Mouse (Mus musculus) telencephalon, adult 2 months (tissue): ENCODE measurements around the gene Cela1.
A peak's percentile ranks its signal among the peaks of the same experiment; 100 is the strongest.

Experiments
- DNase-seq: peaks from one replicate; pipeline ENCODE4 v3.0.0-alpha.2; 2011; ENCODE audit warnings: low read depth, low spot score

The Cela1 gene

DNA sequence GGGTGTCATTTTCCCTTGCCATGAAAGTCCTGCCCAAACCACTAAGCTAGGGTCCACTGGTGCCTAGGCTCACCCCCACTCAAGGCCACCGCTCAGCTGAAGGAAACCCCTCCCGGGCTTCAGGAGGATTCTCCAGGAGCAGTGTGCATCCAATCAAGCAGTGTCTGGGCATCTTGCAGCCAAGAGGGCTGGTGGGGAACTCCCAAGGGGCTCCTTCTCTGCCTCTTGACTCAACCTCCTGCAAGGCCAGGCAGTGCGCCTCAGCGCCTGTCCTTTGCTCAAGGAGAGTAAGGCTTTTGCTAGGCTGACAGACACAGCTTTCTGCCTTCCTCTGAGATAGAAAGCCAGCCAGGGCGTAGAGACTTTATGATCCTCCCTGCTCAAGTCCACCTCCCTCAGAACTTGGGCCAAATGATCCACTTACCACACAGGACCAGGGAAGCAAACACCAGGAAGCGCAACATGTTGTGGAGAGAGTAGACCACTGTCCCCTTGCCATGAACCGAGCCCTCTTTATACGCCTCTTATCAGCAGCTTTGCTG is at the start of gene Cela1:
TSS of gene Cela1 (minus strand) at position 492 of the 542 bp plus-strand sequence.
- DNase-seq = no peak

DNA sequence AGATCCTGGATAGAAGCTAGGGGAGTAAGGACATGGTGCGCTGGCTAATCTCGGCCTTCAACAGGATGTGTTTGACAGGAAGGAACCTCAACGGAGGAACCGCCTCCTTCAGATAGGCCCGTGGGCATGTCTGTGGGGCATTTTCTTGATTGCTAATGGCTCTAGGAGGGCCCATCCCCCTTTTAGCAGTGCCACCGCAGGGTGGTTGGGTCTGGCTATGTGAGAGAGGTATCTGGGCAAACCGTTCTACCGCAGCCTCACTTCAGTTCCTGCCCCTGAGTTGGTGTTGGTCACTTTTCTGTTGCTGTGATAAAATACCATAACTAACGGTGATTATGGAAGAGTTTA is 48.2 kb upstream of the Cela1 start:
- no peak for DNase-seq

DNA sequence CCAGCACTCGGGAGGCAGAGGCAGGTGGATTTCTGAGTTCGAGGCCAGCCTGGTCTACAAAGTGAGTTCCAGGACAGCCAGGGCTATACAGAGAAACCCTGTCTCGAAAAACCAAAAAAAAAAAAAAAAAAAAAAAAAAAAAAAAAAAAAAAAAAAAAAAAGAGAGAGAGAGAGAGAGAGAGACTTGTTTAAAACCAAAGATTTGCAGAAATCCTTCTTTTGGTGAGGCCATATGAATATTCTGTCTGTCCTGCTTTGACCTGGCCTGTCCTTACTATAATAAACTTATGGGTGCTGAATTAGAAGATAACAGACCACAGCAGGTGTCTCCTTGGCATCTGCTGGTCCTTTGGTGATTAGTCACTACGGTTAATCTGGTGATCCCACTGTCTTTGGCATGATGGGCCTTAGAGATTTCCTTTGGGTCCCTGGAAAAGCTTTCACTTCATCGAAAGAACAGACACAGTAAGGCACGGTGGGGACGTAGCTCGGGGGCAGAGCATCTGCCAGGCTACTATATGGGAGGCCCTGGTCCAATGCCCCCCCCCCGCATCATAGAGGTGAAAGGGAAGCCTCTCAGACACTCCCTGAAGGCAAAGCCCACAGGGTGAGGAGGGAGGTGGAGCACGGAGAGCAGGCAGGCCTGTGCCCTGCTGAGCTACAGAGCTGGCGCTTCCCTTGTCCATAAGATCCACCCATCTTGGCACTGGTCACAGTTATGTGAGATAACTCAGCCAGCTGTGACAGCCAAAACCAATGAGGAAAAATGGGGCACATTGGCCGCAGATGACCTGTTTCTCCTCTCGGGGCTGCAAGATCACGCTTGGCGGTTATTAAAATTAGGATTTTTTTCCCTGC is 47.6 kb upstream of the Cela1 start:
- no peak for DNase-seq

DNA sequence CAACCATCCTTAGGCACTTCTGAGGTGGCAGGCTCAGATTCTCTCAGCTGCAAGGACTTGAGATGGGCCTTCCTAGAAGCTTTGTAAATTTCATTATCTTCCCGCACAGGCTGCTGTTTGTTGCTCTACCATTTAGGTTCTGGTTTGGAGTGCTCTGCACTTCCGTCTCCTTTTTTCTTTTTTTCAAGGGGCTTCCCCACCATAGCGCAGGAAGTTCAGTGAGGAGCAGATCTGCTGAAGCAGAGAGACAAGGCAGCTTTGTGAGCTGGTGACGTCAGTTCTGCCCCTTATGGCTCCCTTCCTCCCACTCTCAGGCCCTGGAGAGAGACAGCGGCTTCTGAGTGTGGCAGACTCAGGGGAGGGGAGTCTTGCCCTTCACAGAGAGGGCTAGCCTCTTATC is 44.9 kb upstream of the Cela1 start:
- peak; percentile 26 for DNase-seq

DNA sequence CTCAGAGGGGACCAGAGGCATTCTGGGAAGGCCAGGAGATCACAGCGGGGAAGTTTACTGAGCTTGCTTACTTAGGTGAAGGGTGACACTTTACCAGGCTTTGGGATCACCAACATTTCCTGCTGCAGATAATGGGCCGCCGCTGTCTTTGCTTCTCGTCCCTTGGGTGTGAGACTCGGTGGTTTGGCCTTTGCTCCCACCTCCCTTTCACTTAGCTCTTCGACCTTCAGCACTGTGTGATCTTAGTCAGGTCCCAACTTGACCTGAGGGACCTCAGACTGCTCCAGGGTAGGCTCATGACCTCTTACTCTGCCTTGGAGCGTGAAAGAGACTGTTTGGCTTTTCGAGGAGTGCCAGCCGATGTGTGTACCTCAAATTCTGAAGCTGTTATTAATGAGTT is 43.4 kb upstream of the Cela1 start:
- DNase-seq = no peak

DNA sequence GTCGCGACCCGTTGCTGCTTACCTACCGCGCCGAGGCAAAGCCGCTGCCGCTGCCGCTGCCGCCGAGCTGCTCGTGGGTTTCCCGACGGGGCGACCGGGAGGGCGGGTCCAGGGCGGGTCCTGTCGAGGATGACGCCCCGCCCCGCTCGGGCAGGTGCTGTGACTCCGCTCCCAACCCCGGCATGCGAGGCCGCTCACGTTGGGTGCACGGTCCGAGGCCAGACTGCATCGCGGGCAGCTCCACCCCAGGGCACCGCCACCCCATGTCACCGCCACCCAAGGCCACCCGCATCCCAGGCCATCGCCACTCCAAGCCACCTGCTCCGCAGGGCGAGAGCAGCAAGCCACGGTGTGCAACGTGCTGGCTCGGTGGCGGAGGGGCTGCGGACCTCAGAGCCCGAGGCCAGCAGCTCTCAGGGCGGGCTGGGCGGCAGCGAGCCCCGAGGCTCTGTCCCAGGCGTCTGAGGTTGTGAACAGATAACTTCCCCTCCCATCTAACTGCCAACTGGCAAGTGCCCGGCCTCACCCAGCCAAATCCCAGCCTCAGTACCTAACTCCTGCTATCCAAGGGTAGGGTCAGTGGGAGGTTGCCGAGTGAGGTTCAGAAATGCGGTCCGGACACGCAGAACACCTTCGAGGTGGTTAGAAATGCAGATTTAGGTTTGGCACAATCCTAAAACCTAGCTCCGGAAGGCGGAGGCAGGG is 41.7 kb upstream of the Cela1 start, which contains the start of gene Galnt6:
TSS of gene Galnt6 (minus strand) at position 96 of the 705 bp plus-strand sequence.
- DNase-seq = no peak

DNA sequence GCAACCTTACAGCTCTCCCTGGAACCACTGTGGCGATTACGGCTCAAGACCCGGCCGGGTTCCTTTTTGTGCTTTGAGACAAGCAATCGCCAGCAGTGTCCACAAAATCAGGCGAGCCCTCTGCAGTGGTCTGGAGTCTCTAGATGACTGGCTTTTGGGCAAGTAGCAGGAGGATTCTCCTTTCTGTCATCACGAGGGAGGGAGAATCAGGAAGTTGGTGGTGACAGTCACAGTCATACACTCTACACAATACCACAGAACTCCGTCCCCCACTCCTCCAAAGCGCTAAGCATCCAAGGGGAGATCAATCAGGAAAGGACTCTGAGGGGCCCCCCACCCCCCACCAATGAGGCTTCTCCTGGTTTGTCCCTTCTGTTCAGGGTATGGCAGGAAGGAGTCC is 40.9 kb upstream of the Cela1 start:
- no peak for DNase-seq

DNA sequence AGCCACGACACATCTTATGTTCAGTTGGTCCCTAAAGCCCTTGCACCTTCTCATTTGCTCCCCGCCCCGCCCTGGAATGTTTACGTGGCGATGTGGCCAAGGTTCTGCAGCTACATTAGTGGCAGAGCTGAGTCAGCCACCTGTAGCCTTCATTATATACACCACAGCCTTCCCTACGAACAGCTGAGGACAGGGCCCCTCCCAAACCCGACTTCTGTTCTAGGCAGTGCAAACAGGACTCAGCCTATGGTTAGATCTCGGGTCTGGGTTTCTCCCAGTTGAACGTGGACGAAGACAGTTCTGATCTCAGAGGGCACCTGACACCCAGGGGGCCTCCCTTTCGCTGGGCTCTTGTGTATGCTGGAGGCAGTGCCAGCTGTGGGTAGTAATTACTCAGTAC is 40.1 kb upstream of the Cela1 start:
- DNase-seq = no peak

DNA sequence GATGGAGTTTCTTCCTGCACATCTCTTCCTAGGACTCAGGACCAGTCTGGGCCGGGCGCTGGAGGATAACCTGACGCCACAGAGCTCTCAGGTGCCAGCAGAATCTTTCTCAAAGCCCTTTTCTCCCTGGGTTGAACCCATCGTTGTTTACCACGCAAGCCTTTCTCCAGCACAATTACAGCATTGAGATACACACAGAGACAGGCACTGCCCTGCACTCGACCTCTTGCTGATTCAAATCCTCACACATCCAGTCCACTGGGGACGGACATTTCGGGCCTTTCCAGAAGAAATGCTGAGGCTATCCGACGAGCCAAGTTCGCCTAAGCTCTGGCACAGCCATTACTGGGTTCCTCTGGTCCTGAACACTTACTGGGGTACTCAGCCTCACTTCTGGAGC is 39.0 kb upstream of the Cela1 start:
- no peak for DNase-seq

DNA sequence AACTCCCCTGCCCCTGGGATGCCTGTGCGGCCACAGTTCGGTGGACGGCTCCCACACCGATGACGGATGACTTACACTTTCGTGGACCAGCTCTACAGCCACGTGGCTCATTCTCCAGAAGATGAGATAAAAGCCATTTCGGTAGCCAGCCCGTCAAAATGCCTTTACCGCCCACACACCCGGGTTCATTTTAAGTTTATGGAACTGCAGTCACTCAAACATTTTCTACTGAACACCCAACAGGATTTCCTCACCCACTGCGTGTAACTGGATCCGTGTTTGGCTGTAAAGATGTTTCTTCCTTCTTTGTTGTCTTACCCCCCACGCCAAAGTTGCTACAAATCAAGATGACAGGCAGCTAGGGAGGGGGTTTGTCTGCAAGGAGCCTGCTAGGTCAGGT is 35.8 kb upstream of the Cela1 start:
- DNase-seq = no peak

DNA sequence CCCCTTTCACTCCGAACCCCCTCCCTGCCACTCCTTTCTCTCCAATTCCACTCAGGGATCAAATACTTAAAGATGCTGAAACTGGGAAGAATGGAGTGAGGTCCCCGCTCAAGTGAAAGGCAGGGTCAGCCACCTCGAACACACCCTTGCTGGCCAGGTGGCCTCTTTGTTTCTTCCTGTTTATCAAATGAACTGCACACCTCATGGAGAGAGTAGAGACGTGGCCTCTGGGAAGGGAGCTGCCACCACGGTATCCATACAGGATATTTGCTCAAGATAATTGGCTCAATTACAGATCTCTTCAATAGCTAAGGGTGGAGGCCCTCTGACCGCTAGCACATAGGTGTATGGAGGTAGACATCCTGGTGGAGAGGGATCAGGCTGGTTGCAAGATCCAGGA is 34.8 kb upstream of the Cela1 start:
- DNase-seq = no peak

DNA sequence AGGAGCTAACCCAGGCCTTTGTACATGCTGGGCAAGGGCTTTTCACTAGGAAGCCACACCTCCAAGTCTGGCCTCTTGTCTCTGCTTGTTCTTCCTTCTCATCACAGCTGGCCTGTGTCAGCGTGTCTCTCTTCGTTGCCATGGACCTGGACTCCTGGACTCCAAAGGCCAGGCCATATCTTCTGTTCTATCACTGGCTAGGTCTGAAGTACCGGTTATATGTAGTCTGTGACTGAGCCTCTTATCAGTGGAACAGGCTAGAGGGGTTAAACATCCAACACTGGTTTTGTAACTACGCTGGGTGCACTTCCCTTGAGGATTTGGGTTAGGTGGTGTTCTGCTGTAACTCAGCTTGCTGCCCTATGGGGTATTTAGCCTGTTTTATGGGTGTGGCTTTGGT is 34.3 kb upstream of the Cela1 start:
- DNase-seq = no peak

DNA sequence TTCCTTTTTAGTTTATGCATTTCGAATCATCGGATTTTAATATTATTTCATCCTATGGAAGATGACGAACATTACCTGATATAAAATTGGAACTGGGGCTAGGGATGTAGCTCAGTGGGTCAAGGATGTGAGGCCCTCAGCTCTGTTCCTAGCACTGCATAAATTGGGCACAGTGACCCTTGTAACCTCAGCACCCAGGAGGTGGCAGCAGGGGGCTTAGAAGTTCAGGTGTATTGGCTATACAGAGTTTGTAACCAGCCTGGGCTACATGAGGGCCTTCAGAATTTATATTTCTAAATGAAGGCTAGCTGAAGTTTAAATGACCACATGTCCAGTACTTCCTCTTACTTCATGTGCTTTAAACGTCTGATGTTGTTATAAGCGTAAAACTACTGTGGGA is 33.7 kb upstream of the Cela1 start:
- DNase-seq = no peak

DNA sequence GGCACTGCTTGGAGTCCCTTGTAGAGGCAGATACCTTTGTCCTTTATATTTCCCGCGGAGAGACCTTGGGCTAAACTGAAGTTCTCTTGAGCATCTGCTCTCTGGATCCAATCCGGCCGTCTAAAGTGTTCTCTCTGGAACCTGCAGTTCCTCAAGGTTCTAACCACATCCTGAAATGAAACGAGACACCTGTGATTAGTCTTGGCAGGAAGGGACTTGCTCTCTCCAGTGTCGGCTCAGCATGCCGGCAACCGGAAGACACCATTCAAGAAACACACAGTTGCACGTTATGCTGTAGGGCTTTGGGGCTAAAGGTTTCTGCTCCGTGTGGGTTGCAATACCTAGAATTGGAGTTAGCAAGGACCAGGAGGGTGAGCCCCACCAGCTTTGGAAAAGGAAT is 32.3 kb upstream of the Cela1 start:
- no peak for DNase-seq

DNA sequence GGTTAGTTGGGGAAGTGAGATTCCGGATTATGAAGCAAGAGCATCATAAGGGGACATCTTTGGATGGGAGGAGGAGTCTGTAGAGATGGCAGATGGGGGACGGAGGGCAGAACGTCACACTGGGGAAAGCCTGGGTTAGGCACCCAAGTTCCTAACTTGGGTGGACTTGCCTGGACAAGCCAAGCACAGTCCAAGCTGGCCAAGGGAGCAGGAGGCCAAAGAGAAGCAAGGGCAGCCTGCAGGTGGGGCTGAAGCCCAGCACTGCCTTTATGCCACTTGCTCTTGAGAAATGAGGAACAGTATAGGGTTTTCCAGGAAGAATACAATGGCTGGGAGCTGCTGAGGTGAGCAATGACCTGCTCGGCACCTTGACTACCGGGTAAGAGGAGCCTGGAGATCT is 31.5 kb upstream of the Cela1 start:
- DNase-seq = no peak

DNA sequence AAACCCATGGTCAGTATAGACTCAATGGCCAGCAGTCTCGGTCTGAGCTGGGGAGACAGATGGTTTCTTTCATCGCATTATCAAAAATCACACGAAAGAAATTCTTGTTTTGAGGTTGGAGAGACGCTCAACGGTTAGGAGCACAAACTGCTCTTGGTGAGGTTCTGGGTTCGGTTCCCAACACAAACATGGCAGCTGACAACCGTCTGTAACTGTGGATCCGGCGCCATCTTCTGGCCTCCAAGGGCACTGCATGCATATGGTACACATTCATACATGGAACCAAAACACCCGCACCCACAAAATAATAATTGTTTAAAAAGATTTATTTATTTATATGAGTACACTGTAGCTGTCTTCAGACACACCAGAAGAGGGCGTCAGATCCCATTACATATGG is 30.9 kb upstream of the Cela1 start:
- DNase-seq = no peak

DNA sequence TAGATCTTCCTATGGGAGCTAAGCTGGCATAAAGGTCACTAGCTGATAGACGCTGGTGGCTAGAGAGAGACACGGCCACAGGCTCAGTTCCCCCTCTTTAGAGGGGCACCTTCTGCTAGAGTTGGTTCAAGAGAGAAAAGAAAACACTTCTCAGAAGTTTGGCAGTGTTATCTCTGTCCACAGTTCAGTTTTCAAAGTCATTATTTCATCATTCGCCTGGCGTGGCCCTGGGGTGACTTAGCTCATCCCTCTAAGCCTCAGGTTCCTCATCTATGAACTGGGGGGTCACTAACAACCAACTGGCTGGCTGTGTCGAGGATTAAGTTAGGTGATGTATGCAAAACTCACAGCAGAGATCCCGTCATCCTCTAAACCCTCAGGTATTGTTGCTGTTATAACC is 30.2 kb upstream of the Cela1 start:
- no peak for DNase-seq

DNA sequence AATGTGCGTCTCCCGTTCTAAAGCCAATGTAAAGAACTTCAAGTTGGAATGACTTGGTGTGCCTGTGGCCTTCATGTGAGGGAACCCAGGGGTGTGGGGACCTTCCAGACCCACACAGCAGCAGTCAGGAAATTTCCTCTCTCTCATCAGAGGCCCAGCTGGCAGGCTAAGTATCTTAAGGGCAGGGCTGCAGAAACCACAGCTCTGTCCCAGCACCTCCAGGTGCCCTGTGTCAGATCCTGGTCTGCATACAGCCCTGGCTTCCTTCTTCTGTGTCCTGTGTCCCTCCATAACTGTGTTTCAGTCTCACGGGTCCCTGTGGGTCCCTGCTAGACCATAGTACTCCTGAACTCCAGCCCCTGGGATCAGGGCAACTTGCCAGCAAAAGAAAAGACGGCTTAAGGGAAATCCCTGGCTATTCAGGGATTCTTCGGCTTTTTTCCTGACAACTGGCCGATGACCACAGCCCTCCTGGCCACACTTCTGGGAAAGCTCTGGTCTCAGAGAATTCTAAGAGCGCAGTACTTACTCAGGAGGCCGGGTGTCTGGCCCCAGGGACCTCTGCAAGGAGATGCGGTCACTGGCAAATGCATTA is 27.8 kb upstream of the Cela1 start:
- no peak for DNase-seq

DNA sequence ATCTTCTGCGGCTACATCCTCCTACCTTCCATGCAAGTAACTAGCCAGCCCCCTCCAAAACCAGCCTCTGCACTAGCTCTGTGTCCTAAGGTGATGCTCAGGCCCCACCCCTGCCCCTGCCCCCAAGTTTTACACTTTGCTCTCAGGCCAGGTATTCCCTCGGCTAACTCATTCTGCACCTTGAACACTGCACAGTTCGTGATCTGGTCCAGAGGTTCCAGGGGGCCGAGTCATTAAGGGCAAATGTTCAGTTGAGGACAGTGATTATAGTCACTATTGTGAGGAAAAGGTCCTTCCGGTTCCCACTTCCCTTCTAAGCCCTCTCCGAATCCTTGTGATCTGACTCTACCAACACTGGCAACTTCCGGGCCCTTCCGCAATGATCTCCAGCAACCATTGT is 26.7 kb upstream of the Cela1 start:
- DNase-seq = no peak

DNA sequence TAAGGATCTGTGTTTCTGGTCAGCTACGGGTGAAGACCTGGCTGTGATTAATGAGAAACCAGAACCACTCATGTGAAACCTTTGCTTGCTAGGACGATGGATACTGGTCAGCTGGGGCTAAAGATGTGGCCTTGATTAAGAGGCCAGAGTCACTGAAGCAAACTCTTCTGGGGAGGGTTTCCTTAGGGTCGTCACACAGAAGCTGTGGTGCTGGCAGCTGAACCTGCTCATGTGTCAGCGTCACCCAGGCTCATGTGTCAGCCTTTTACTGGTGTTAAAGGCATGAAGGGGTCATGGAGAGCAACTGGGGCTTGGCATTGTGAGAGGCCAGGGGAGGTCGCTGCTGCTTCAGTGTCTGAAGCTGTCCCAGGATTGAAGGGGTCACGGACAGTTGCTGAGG is 23.1 kb upstream of the Cela1 start:
- no peak for DNase-seq

DNA sequence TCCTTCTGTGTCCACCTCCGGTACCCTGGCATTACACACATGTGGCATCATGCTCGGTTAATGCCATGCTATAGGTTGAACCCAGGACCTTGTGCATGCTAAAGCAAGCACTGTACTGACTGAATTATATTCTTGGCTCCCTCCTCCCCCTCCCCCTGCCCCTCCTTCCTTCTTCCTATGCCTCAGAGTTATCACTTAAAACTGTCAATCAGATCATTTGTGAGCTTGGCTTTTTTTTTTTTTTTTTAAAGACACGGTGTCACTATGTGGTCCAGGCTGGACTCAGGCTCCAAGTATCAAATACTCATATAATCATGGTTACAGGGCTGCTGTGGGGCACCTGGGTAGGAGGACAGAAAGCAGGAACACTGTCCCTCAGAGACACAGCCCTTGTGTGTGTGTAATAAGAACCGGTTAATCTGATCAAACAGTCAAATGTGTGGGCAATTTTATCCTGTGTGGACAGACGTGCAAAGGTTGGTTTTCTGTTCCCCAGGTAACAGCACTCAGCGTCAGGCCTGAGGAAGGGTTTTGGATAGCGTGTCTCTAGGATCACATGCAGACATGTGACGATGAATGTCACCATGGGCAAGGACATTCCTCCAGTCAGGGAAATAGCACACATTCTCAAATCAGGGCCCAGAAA is 20.8 kb upstream of the Cela1 start:
- no peak for DNase-seq

DNA sequence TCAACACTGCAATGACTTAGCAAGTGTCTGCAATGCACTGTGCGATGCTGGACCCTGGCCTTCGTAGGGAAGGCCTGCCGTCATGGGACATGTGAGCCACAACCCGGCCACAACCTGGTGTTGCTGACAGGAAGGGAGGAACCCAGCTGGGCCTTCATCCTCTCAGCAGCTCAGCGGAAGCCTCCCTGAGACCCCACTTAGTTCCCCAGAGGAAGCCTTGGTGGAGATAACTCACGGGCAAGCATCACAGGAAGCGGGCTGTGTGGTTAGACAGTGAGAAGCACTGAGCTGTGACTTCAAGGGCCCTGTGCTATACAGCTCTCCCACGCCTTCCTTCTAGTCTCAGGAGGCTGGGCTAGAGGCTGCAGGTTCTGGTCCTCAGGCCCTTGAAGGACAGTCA is 18.5 kb upstream of the Cela1 start:
- DNase-seq = no peak
